Mouse (Mus musculus): ENCODE results near the gene Tgfb3.

GRCm38 (mm10) chr12:86046776-86047175 is 32.1 kb downstream of the Tgfb3 start:
- TF ChIP-seq FLI1 (IDR thresholded peaks at IDR 0.05; ENCODE audit: low read length) (no peak), GATA1 (IDR thresholded peaks at IDR 0.05; ENCODE audit: borderline replicate concordance, low read length) (no peak)
